Mouse (Mus musculus): ENCODE results near the gene Lmod3. TPM values are rescaled to one million over a fixed set of nuclear protein-coding genes. Genes with fewer than 3 reads are reported as not detected.

The Lmod3 gene
- not detected in 2 replicates for polyA plus RNA-seq (2012; ENCODE audit: insufficient read depth, insufficient read length, missing spikeins)

GRCm38 (mm10) chr6:97252711-97253221 lies at the start of gene Lmod3:
Gene Lmod3, minus strand, starts transcription at chr6:97252759.
- peaks cover 9% of the 10 kb centered on the region for H3K4me1 ChIP-seq (ENCODE audit: control insufficient read depth, insufficient read depth, low read length)
- no peak within 1 kb of the TSS for H3K4me3 ChIP-seq (ENCODE audit: insufficient read depth, low read length)
- no peak within 1 kb of the TSS for H3K27ac ChIP-seq (ENCODE audit: insufficient read depth, low read depth, low read length)

GRCm38 (mm10) chr6:97302303-97302702 lies 49.7 kb upstream of the Lmod3 start:
- TF ChIP-seq POLR2A (IDR thresholded peaks at IDR 0.05; ENCODE audit: borderline replicate concordance, low read depth, low read length) (no peak), CTCF (IDR thresholded peaks at IDR 0.05; ENCODE audit: low read depth, low read length) (no peak)
- Histone ChIP-seq H3K4me1 (ENCODE audit: control insufficient read depth, insufficient read depth, low read length) (no peaks in the 10 kb centered on the region), H3K4me3 (ENCODE audit: insufficient read depth, low read length) (no peak overlapping the region), H3K27ac (ENCODE audit: insufficient read depth, low read depth, low read length) (no peak overlapping the region)

More at GRCm38 (mm10) chr6:97252711-97253221, at the start of gene Lmod3:
- no peak for TF ChIP-seq POLR2A (IDR thresholded peaks at IDR 0.05; ENCODE audit: borderline replicate concordance, low read depth, low read length)
- TF ChIP-seq CTCF (IDR thresholded peaks at IDR 0.05; ENCODE audit: low read depth, low read length), result no peak

GRCm38 (mm10) chr6:97300659-97301058 lies 48.1 kb upstream of the Lmod3 start:
- TF ChIP-seq POLR2A (IDR thresholded peaks at IDR 0.05; ENCODE audit: borderline replicate concordance, low read depth, low read length) (no peak), CTCF (IDR thresholded peaks at IDR 0.05; ENCODE audit: low read depth, low read length) (no peak)
- Histone ChIP-seq H3K4me3 (ENCODE audit: insufficient read depth, low read length) (no peak overlapping the region), H3K4me1 (ENCODE audit: control insufficient read depth, insufficient read depth, low read length) (no peaks in the 10 kb centered on the region), H3K27ac (ENCODE audit: insufficient read depth, low read depth, low read length) (no peak overlapping the region)

GRCm38 (mm10) chr6:97300180-97300579 lies 47.6 kb upstream of the Lmod3 start:
- Histone ChIP-seq H3K4me1 (ENCODE audit: control insufficient read depth, insufficient read depth, low read length) (no peaks in the 10 kb centered on the region), H3K4me3 (ENCODE audit: insufficient read depth, low read length) (no peak overlapping the region), H3K27ac (ENCODE audit: insufficient read depth, low read depth, low read length) (no peak overlapping the region)
- TF ChIP-seq CTCF (IDR thresholded peaks at IDR 0.05; ENCODE audit: low read depth, low read length), result no peak
- TF ChIP-seq POLR2A (IDR thresholded peaks at IDR 0.05; ENCODE audit: borderline replicate concordance, low read depth, low read length), result no peak

GRCm38 (mm10) chr6:97297151-97297550 lies 44.6 kb upstream of the Lmod3 start:
- H3K4me1 ChIP-seq (ENCODE audit: control insufficient read depth, insufficient read depth, low read length), result no peaks in the 10 kb centered on the region
- no peak overlapping the region for H3K4me3 ChIP-seq (ENCODE audit: insufficient read depth, low read length)
- H3K27ac ChIP-seq (ENCODE audit: insufficient read depth, low read depth, low read length), result no peak overlapping the region
- TF ChIP-seq CTCF (IDR thresholded peaks at IDR 0.05; ENCODE audit: low read depth, low read length) (no peak), POLR2A (IDR thresholded peaks at IDR 0.05; ENCODE audit: borderline replicate concordance, low read depth, low read length) (no peak)

- Histone ChIP-seq H3K4me3 (ENCODE audit: insufficient read depth, low read length) (no peak overlapping the region), H3K27ac (ENCODE audit: insufficient read depth, low read depth, low read length) (no peak overlapping the region), H3K4me1 (ENCODE audit: control insufficient read depth, insufficient read depth, low read length) (0 out of 2 replicates have a peak, but pooled peaks cover 1% of the 10 kb centered on the region)
- TF ChIP-seq POLR2A (IDR thresholded peaks at IDR 0.05; ENCODE audit: borderline replicate concordance, low read depth, low read length) (no peak), CTCF (IDR thresholded peaks at IDR 0.05; ENCODE audit: low read depth, low read length) (no peak)
These were observed 43.4 kb upstream of the Lmod3 start for GRCm38 (mm10) chr6:97295866-97296527.

GRCm38 (mm10) chr6:97295416-97295815 lies 42.9 kb upstream of the Lmod3 start:
- TF ChIP-seq CTCF (IDR thresholded peaks at IDR 0.05; ENCODE audit: low read depth, low read length), result no peak
- TF ChIP-seq POLR2A (IDR thresholded peaks at IDR 0.05; ENCODE audit: borderline replicate concordance, low read depth, low read length), result no peak
- no peak overlapping the region for H3K4me3 ChIP-seq (ENCODE audit: insufficient read depth, low read length)
- H3K27ac ChIP-seq (ENCODE audit: insufficient read depth, low read depth, low read length), result no peak overlapping the region
- H3K4me1 ChIP-seq (ENCODE audit: control insufficient read depth, insufficient read depth, low read length), result 0 out of 2 replicates have a peak, but pooled peaks cover 3% of the 10 kb centered on the region

- Histone ChIP-seq H3K4me1 (ENCODE audit: control insufficient read depth, insufficient read depth, low read length) (0 out of 2 replicates have a peak, but pooled peaks cover 7% of the 10 kb centered on the region), H3K27ac (ENCODE audit: insufficient read depth, low read depth, low read length) (no peak overlapping the region), H3K4me3 (ENCODE audit: insufficient read depth, low read length) (no peak overlapping the region)
- TF ChIP-seq POLR2A (IDR thresholded peaks at IDR 0.05; ENCODE audit: borderline replicate concordance, low read depth, low read length) (no peak), CTCF (IDR thresholded peaks at IDR 0.05; ENCODE audit: low read depth, low read length) (no peak)
These were observed 41.4 kb upstream of the Lmod3 start for GRCm38 (mm10) chr6:97293667-97294569.

- Histone ChIP-seq H3K27ac (ENCODE audit: insufficient read depth, low read depth, low read length) (no peak overlapping the region), H3K4me3 (ENCODE audit: insufficient read depth, low read length) (no peak overlapping the region), H3K4me1 (ENCODE audit: control insufficient read depth, insufficient read depth, low read length) (0 out of 2 replicates have a peak, but pooled peaks cover 7% of the 10 kb centered on the region)
- TF ChIP-seq CTCF (IDR thresholded peaks at IDR 0.05; ENCODE audit: low read depth, low read length), result no peak
- TF ChIP-seq POLR2A (IDR thresholded peaks at IDR 0.05; ENCODE audit: borderline replicate concordance, low read depth, low read length), result no peak
These were observed 40.3 kb upstream of the Lmod3 start for GRCm38 (mm10) chr6:97292894-97293293.

Data from bone marrow macrophage, adult 2 months (primary cell).